Mouse (Mus musculus): ENCODE measurements at regions not wholly inside any gene's neighbourhood (a gene's known extent, or its start where the extent isn't known, plus 50 kb on each side); places are given as distances from the start of the nearest gene placed in this dataset.
A peak's percentile ranks its signal among the peaks of the same experiment; 100 is the strongest.

DNA sequence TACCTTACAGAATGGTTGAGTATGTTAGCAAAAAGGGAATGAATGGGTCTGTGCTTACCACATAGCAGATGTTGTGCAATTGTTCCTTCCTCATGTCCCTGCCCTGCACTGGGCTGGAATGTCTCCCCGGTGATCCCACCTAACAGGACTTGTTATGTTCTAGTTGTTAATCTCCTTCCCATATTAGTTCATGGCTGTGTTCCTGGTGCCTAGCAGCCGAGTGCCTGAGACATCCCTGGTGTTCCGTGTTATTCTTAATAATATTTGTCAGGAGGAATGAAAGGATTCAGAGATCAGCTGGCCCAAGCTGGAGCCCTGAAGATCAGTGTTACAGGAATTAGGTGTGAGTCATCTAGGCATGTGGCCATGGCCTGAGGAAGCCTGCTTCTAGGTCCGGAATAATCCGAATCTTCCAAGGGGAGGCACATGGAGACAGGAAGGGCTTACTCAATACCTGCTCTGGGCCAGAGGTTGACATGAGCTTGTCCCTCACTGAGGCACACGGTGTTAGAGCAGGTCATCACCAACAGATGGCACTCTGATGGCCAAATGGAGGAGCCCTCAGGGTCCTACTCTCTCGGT is 171.2 kb downstream of the 4933412E24Rik start:
- DNase-seq (ENCODE audit: low spot score in 2 of 2) = peak; percentile 26 to 41

DNA sequence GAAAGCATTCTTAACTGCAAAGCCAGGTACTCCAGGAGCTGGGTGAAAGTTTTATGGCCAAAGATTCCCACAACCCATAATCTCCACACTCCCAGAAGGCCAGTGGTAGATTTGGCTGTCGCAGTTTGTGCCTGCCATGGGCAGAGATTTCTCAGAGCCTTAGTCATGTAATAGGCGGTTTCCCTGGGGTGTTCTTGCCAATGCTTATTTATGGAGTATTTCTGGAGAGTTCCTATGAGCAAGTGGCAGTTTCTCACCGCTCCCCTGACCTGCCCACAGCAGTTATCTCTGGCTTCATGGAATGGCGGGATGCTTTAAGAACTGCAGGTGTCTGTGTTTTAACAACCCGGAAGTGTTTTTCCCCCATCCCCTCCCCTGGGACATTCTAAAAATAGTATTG is 179.8 kb downstream of the 4933412E24Rik start:
- no peak for DNase-seq (ENCODE audit: low spot score in 2 of 2)

DNA sequence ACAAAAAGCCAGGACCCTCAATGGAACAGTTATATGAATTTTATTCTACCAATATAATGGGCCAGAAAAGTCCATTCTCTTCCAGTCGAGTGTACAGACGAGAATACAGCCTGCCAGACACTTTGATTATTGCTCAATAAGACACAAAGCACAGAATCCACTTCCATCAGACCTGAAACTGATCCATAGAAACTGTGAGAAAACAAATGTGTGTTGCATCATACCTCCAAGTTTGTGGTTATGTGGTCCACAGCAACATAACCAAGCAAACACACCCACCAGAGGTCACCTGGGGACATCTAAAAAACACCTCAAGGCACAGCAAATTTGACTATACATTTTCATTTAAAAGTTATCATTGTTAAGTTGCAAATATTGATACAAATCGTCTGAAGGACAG is 183.2 kb downstream of the 4933412E24Rik start:
- no peak for DNase-seq (ENCODE audit: low spot score in 2 of 2)

DNA sequence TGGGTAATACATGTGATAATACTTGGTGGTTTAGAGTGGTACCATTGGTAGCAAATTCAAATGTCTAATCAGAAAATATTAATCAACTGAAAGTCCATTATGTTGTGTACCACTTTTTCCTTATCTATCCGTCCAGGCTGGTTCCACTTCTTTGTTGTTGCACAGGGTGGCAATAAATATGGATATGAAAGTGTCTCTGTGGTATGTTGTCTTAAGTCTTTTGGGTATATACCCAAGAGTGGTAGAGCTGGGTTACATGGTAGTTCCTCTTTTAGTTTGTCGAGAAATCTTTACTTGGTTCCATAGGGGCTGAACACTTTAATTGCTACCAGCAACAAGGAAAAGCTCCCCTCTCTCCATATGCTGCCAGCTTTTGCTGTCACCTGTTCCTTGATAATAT is 184.9 kb downstream of the 4933412E24Rik start:
- no peak for DNase-seq (ENCODE audit: low spot score in 2 of 2)

GRCm38 (mm10) chr15:59830553-59831462 is 185.6 kb downstream of the 4933412E24Rik start:
- no peak for DNase-seq (ENCODE audit: low spot score in 2 of 2)

GRCm38 (mm10) chr15:59828421-59828820 is 188.0 kb downstream of the 4933412E24Rik start:
- peak; percentile 70 to 77 for DNase-seq (ENCODE audit: low spot score in 2 of 2)

DNA sequence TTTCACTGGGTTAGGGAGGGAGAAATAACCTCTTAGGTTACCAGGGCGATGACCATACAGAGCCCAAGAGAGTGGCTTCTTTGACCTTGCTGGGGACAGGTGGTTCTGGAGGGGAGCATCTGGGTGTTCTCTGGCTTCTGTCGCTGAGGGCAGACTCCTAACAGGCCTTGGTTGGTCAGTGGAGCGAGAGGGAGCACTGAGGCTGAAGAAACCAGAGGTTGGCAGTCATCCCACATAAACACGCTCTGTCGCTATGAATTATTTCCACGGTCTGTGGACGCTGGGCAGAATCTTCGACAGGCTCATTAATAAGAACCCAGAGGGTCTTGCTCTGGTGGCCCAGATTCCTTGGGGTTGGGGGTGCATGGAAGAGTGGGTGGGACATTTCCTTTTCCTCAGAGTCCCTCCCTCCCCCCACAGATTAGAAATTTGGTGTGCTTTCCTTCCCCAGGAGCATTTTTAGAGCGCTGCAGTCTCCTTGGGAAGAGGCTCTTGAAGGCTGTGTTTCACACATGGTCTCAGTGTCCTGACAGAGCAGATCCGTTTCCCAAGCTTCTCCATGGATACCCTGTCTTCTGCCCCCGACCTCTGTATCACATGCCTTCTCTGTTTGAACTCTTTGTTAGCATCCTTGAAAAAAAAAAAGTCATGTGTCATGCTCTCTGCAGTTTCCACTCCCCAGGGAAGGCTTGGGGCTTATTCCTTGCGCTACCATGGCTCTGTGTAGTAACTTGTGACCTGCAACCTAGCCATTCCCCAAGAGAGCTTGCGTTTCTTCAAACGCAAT is 190.1 kb downstream of the 4933412E24Rik start:
- no peak for DNase-seq (ENCODE audit: low spot score in 2 of 2)

DNA sequence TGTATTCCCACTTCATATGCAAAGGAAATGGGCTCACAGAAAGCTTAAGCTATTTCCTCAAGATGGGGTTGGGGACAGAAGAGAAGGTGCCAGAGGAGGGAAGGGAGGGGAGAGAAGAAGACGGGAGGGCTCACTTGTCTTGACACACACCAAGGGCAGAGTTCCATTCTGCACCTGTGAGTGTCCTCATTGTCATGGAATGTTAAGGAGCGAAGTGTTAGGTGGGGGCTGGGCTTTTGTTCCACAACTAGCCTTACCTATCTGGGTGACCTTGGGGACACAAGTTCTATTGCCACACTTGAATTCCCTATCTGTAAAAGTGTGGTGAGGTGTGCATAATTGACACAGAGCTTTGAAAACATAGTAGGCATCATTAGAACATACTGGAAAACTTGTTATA is 192.5 kb downstream of the 4933412E24Rik start:
- no peak for DNase-seq (ENCODE audit: low spot score in 2 of 2)

GRCm38 (mm10) chr15:59822995-59823681 is 193.3 kb downstream of the 4933412E24Rik start:
- DNase-seq (ENCODE audit: low spot score in 2 of 2) = no peak

DNA sequence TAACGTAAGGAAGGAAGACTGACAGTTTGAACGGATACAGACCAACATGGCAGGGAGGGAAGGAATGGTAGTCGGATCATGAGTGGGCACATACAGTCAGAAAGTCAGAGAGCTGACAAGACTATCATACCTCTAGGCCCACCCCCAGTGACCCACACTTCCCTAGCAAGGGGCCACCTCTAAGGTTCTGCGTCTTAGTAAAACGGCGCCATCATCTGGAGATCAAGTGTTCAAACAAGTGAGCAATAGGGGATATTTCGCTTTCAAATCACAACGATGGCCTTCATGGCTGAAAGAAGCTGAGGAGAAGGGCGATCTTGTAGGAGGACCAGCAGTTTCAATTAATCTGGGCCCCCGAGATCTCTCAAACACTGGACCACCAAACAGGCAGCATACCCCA is 196.1 kb downstream of the 4933412E24Rik start:
- DNase-seq (ENCODE audit: low spot score in 2 of 2) = no peak

DNA sequence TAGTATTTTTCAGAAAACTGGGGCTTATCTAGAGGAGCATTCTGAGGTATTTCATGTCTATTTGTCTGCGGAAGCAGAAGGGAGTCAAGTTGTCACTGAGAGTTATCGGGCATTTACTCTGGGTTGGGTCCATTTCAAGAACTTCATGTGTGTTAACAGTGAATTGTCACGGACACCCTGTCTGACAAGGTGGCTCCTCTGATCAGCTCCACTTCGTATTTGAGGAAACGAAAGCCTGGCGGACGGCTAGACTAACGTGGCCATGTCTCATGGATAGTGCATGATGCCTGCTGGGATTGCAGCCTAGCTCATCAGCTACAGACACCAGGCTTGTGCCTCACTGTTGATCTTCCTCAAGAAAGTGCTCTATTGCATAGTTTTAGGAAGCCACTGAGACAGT is 200.4 kb downstream of the 4933412E24Rik start:
- DNase-seq (ENCODE audit: low spot score in 2 of 2) = no peak

- no peak for DNase-seq (ENCODE audit: low spot score in 2 of 2)
Observed at GRCm38 (mm10) chr15:59811566-59811965, 204.8 kb downstream of the 4933412E24Rik start.

DNA sequence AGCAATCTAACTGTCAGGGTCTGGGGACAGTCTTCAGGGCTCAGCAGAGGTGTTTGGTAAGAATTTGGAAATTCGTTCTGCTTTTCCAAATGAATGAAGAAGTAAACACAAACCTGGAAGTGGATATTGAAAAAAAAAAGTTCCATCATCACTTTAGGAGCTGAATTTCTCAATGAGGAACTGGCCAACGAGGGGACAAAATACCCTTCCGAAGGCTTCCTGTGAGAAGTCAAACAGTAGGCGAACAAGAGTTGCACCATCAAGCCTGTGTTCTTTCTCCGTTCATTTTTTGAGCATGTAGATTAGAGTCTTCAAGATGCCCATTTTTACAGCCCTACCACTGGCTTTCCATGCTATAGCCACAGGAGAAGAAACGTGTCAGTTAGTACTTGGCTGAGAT is 207.1 kb downstream of the 4933412E24Rik start:
- DNase-seq (ENCODE audit: low spot score in 2 of 2) = no peak

- DNase-seq (ENCODE audit: low spot score in 2 of 2) = no peak
Observed at GRCm38 (mm10) chr15:59807723-59808122, 208.7 kb downstream of the 4933412E24Rik start.

GRCm38 (mm10) chr15:59805771-59806170 is 210.6 kb downstream of the 4933412E24Rik start:
- DNase-seq (ENCODE audit: low spot score in 2 of 2) = no peak

GRCm38 (mm10) chr15:59804821-59805220 is 211.6 kb downstream of the 4933412E24Rik start:
- DNase-seq (ENCODE audit: low spot score in 2 of 2) = no peak

- no peak for DNase-seq (ENCODE audit: low spot score in 2 of 2)
Observed at GRCm38 (mm10) chr15:59804394-59804793, 212.0 kb downstream of the 4933412E24Rik start.

GRCm38 (mm10) chr15:59802276-59802675 is 214.1 kb downstream of the 4933412E24Rik start:
- no peak for DNase-seq (ENCODE audit: low spot score in 2 of 2)

GRCm38 (mm10) chr15:59799124-59799815 is 217.1 kb downstream of the 4933412E24Rik start:
- no peak for DNase-seq (ENCODE audit: low spot score in 2 of 2)

DNA sequence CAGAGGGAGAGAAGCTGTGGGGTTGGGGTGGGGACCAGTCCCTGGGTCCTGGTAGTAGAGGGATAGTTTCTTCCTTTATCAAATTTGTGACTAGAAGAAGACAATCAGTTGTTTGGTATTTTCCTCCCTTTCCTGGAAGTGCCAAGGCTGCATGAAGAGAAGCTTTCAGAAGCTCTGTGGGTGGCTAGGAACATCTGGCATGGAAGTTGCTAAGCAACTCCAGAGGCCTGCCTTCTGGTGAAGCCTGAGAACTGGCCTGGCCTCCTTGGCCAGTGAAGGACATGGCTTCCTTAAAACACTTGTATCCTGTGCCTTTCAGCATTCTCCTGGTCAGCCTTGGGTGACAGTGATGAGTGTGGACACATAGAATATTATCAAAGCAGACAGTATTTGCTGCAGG is 217.9 kb downstream of the 4933412E24Rik start:
- no peak for DNase-seq (ENCODE audit: low spot score in 2 of 2)

DNA sequence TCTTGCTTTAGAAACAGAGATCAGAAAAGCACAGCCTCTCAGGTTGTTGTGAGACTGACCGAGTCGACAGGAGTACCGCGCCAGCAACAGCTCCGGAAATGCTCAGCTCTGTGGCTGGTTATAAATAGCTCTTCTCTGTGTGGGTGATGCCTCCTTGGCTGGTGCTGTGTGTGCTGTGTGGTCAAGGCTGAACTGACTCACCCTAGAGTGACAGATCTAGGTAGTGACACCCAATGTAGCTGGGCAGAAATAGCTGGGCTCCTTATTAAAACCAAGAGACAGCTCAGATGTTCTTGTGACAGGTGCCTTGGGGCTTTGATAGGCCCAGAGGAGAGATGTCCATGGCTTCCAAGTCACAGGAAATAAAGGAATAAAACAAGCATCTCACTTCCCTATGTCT is 220.7 kb downstream of the 4933412E24Rik start:
- DNase-seq (ENCODE audit: low spot score in 2 of 2) = peak; percentile 47 to 61
